Mouse (Mus musculus) liver, postnatal 0 days (tissue): Measurements from ENCODE around the gene Cbx6.

Experiments
- CTCF ChIP-seq: sonication (generic); IDR thresholded peaks from 2 replicates; pipeline ENCODE4 v1.5.1; 2016; ENCODE audit warnings: antibody characterized with exemption, low read depth
- EP300 ChIP-seq: IDR thresholded peaks from 2 replicates; pipeline ENCODE4 v1.6.1; 2016; ENCODE audit warnings: antibody characterized with exemption, low read depth, mild to moderate bottlenecking

DNA sequence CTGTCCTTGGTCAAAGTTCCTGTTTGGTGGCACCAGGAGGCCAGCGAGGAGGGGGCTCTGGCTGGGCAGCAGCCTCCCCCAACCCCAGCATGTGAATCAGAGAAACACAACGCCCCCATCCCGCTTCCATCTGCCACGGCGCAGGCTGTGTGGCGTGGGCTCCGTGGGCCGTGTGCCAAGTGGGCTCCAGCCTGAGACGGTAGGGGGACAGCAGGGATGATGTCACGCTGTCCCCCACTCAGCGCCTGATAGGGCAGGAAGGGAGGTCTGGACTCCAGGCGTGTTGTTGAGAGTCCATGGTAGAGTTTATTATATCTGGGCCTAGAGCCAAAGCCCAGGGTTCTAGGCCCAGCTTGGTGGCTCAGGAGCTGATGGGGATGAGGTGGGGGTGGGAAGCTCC lies 38.2 kb downstream of the Cbx6 start:
- TF ChIP-seq CTCF (no peak), EP300 (no peak)
